Mouse (Mus musculus) midbrain, postnatal 0 days (tissue): ENCODE data around the gene Vwce. TPM values are rescaled to one million over a fixed set of nuclear protein-coding genes. Genes with fewer than 3 reads are reported as not detected.
A peak's percentile ranks its signal among the peaks of the same experiment; 100 is the strongest.

Source experiments
- ATAC-seq: fragments of 200-750 bp; cut with Nextera tagmentation; 2 replicates; pipeline ENCODE4 v1.8.0; 2017; ENCODE audit warnings: moderate number of reproducible peaks, mild to moderate bottlenecking, moderate TSS enrichment, moderate library complexity; ENCODE audit not compliant: low FRiP score
- DNase-seq: peaks from one replicate; pipeline ENCODE4 v3.0.0-alpha.2; 2015; ENCODE audit warnings: low spot score
- H3K27ac ChIP-seq: fragments of 300-500 bp; sonication (generic); 2 replicates; pipeline ENCODE4 v1.5.1; 2014; ENCODE audit warnings: low read depth, mild to moderate bottlenecking, low read length, mixed read lengths
- H3K27me3 ChIP-seq: fragments of 300-500 bp; sonication (generic); 2 replicates; pipeline ENCODE4 v1.6.1; 2014; ENCODE audit warnings: low read length, control low read depth, mixed read lengths; ENCODE audit not compliant: insufficient read depth
- H3K36me3 ChIP-seq: fragments of 300-500 bp; sonication (generic); 2 replicates; pipeline ENCODE4 v1.6.1; 2014; ENCODE audit warnings: low read length, control low read depth, mixed read lengths; ENCODE audit not compliant: insufficient read depth
- H3K4me1 ChIP-seq: fragments of 300-500 bp; sonication (generic); 2 replicates; pipeline ENCODE4 v1.6.1; 2014; ENCODE audit warnings: mild to moderate bottlenecking, control low read depth, antibody characterized with exemption, low read length, mixed read lengths; ENCODE audit not compliant: insufficient read depth
- H3K4me2 ChIP-seq: fragments of 300-500 bp; sonication (generic); 2 replicates; pipeline ENCODE4 v1.6.1; 2014; ENCODE audit warnings: low read depth, mild to moderate bottlenecking, low read length, mixed read lengths; ENCODE audit not compliant: poor library complexity, severe bottlenecking
- H3K4me3 ChIP-seq: fragments of 300-500 bp; sonication (generic); 2 replicates; pipeline ENCODE4 v1.5.1; 2014; ENCODE audit warnings: low read depth, mild to moderate bottlenecking, low read length, moderate library complexity
- H3K9ac ChIP-seq: fragments of 300-500 bp; sonication (generic); replicated peaks from 2 replicates; pipeline ENCODE4 v1.6.1; 2014; ENCODE audit warnings: mild to moderate bottlenecking, low read length, moderate library complexity, mixed read lengths; ENCODE audit not compliant: poor library complexity, severe bottlenecking
- H3K9me3 ChIP-seq: fragments of 300-500 bp; sonication (generic); 2 replicates; pipeline ENCODE4 v1.6.1; 2016; ENCODE audit warnings: low read length, control low read depth
- CTCF ChIP-seq: IDR thresholded peaks from 2 replicates; pipeline ENCODE4 v1.5.1; 2016; ENCODE audit warnings: antibody characterized with exemption, mild to moderate bottlenecking
- WGBS: fragments of 180-500 bp; shearing (Covaris S2); extraction: QIAGEN DNeasy Blood & Tissue Kit; methylation state at CpG from one replicate; pipeline ENCODE4 v1.1.7; 2014; 5-methylcytosine and 5-hydroxymethylcytosine counted together
- polyA plus RNA-seq: library from polyadenylated mRNA; unstranded; fragments of >200 nt; fragmentation: Nextera tagmentation; extraction: Ambion mirVana; gene quantifications from 2 replicates; pipeline ENCODE4 v1.2.1, GENCODE M21; 2015
- total RNA-seq: library from RNA; depleted of rRNA; stranded (reverse); fragments of >200 nt; gene quantifications from 2 replicates; pipeline ENCODE4 v1.2.3, GENCODE M21; 2014; rRNA removed

Vwce gene
- total and polyA plus RNA-seq, 2 experiments from 2014 or later: 2.2 to 2.6 TPM

DNA sequence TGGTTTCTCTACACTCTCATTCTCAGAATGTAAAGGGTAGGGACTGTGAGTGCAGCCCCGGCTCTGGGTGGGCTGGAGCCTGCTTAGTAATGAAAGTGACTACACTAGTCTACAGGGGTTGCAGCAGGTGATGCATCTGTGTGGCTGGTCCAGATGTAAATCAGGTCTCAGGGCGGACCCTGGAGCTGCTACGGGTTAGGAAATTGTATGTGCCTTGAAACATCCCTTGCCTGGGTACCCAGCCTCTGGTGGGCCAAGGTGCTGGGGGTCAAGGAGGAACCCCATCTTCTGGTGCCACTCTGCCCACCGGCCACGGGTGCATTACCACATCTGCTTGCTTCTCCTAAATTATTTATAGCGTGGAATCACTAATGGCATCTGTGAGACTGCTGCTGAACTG lies 80.2 kb downstream of the Vwce start:
- DNase-seq (no peak), ATAC-seq (no peak)
- no peak for TF ChIP-seq CTCF
- H3K4me1 ChIP-seq: no peaks in the 10 kb centered on the region; the same call in 1 of the 2 replicates
- H3K27ac ChIP-seq: peak overlapping the region; percentile 68; the same call in 1 of the 2 replicates
- no peak overlapping the region for H3K4me2 ChIP-seq
- peaks cover 31% of the 10 kb centered on the region for H3K36me3 ChIP-seq
- no peaks in the 10 kb centered on the region for H3K9me3 ChIP-seq
- H3K4me3 ChIP-seq: no peak overlapping the region
- H3K27me3 ChIP-seq: no peaks in the 10 kb centered on the region
- H3K9ac ChIP-seq: no peak overlapping the region
- 87% methylated on average over 6 of the region's 6 CpGs for WGBS

DNA sequence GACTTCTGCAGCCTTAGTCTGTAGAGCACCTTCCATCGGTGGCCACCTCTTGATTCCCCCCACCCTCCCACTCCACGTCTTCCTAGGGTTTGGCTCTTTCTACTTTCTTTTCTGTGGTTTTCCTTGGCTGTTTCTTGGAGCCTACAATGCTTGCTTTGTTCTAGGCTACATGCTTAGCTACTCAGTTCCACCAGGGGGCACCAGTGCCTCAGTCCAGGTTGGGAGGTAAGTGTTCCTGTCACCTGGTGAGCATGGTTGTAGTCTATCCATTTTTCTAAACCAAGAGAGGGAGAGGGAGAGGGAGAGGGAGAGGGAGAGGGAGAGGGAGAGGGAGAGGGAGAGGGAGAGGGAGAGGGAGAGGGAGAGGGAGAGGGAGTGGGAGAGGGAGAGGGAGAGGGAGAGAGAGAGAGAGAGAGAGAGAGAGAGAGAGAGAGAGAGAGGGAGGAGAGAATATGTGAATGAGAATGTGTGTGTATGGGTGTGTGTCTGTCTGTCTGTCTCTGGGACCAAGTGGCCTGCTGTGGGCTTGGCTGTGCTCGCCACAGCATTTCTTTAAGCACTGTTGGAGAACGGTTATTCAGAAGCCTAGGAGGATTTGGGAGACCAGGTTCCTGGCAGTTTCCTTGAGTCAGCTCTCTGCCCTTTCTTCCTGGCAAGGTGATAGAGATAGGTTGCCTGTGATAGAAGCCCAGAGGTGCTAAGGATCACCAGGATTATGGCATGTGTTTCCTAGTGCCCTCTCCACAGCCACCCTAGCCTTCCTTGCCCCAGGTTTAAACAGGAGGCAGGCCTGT lies 80.9 kb downstream of the Vwce start:
- H3K4me2 ChIP-seq: no peak overlapping the region
- no peak overlapping the region for H3K9ac ChIP-seq
- H3K27me3 ChIP-seq: no peaks in the 10 kb centered on the region
- DNase-seq (peak; percentile 88), ATAC-seq (peak; percentile 74)
- no peaks in the 10 kb centered on the region for H3K4me1 ChIP-seq
- H3K36me3 ChIP-seq: peaks cover 31% of the 10 kb centered on the region
- TF ChIP-seq CTCF: peak; percentile 92
- no peaks in the 10 kb centered on the region for H3K9me3 ChIP-seq
- H3K27ac ChIP-seq: peak overlapping the region; percentile 68; the same call in 1 of the 2 replicates
- 41% methylated on average over 4 of the region's 4 CpGs for WGBS
- no peak overlapping the region for H3K4me3 ChIP-seq

DNA sequence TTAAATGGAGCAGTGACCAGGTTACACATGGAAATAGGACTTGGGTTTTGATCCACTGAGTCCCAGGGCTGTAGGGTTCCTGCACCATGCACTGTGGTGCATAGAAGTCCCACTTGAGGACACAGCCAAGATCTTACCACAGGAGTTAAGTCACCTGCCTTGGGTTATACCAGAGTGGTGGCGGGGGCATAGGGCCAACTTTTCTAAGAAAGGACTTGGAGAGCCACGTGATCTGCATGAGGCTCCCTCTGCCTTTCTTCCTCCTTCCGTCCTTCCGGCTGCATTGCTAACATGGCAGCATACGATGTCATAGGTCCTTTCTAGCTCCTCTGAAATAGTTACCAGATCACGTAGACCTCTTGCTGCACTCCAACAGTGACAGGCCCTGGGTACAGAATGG lies 81.5 kb downstream of the Vwce start:
- no peak overlapping the region for H3K4me2 ChIP-seq
- 86% methylated on average over 6 of the region's 6 CpGs for WGBS
- H3K9ac ChIP-seq: no peak overlapping the region
- H3K4me3 ChIP-seq: no peak overlapping the region
- ATAC-seq (no peak), DNase-seq (no peak)
- H3K27ac ChIP-seq: no peak overlapping the region
- no peak for TF ChIP-seq CTCF
- no peaks in the 10 kb centered on the region for H3K9me3 ChIP-seq
- H3K4me1 ChIP-seq: no peaks in the 10 kb centered on the region
- no peaks in the 10 kb centered on the region for H3K27me3 ChIP-seq
- peaks cover 31% of the 10 kb centered on the region for H3K36me3 ChIP-seq

Other genes with a start within 250 kb of the Vwce start
- 138 and 140 TPM in 2 replicates for gene Syt7, start 245.1 kb upstream of the Vwce start, total RNA-seq
- gene Syt7, start 245.1 kb upstream of the Vwce start, polyA plus RNA-seq: 14.7 and 19.0 TPM in 2 replicates
- 6.2 and 8.7 TPM in 2 replicates for gene Lrrc10b, start 176.7 kb upstream of the Vwce start, total RNA-seq
- 2.2 and 2.3 TPM in 2 replicates for gene Lrrc10b, start 176.7 kb upstream of the Vwce start, polyA plus RNA-seq
- gene Ppp1r32, start 151.3 kb upstream of the Vwce start, total RNA-seq: 4.9 and 7.8 TPM in 2 replicates
- gene Ppp1r32, start 151.3 kb upstream of the Vwce start, polyA plus RNA-seq: 5.0 and 5.3 TPM in 2 replicates
- gene Cpsf7, start 108.9 kb upstream of the Vwce start, total RNA-seq: 55.7 and 62.3 TPM in 2 replicates
- gene Cpsf7, start 108.9 kb upstream of the Vwce start, polyA plus RNA-seq: 36.7 and 40.6 TPM in 2 replicates
- 51.5 and 54.4 TPM in 2 replicates for gene Sdhaf2, start 108.1 kb upstream of the Vwce start, total RNA-seq
- gene Sdhaf2, start 108.1 kb upstream of the Vwce start, polyA plus RNA-seq: 56.1 and 64.3 TPM in 2 replicates
- gene Tmem216, start 78.0 kb upstream of the Vwce start, total RNA-seq: 23.1 and 33.8 TPM in 2 replicates
- gene Tmem216, start 78.0 kb upstream of the Vwce start, polyA plus RNA-seq: 41.5 and 47.0 TPM in 2 replicates
- 19.1 and 32.0 TPM in 2 replicates for gene Cyb561a3, start 57.0 kb upstream of the Vwce start, total RNA-seq
- gene Cyb561a3, start 57.0 kb upstream of the Vwce start, polyA plus RNA-seq: 20.3 and 22.2 TPM in 2 replicates
- gene Tmem138, start 56.9 kb upstream of the Vwce start, total RNA-seq: 18.5 and 18.8 TPM in 2 replicates
- 32.4 and 33.1 TPM in 2 replicates for gene Tmem138, start 56.9 kb upstream of the Vwce start, polyA plus RNA-seq
- gene Ddb1, start 28.9 kb upstream of the Vwce start, total RNA-seq: 247 and 261 TPM in 2 replicates
- gene Ddb1, start 28.9 kb upstream of the Vwce start, polyA plus RNA-seq: 135 TPM in 2 replicates
- gene Tkfc, start 28.6 kb upstream of the Vwce start, total RNA-seq: 11.1 and 15.8 TPM in 2 replicates
- 19.5 and 23.3 TPM in 2 replicates for gene Tkfc, start 28.6 kb upstream of the Vwce start, polyA plus RNA-seq
- not detected in 2 replicates for gene Pga5, start 43.9 kb downstream of the Vwce start, total RNA-seq
- gene Pga5, start 43.9 kb downstream of the Vwce start, polyA plus RNA-seq: not detected in 2 replicates
- 17.5 and 22.4 TPM in 2 replicates for gene Vps37c, start 54.5 kb downstream of the Vwce start, total RNA-seq
- 22.9 and 28.0 TPM in 2 replicates for gene Vps37c, start 54.5 kb downstream of the Vwce start, polyA plus RNA-seq
- gene Cd5, start 104.8 kb downstream of the Vwce start, total RNA-seq: 0.55 and 0.85 TPM in 2 replicates
- gene Cd5, start 104.8 kb downstream of the Vwce start, polyA plus RNA-seq: 0.50 and 0.53 TPM in 2 replicates
- not detected in 2 replicates for gene Cd6, start 195.8 kb downstream of the Vwce start, total RNA-seq
- gene Cd6, start 195.8 kb downstream of the Vwce start, polyA plus RNA-seq: 0.22 TPM in 1 of 2 replicates, not detected in the other
- 1.3 and 1.7 TPM in 2 replicates for gene Slc15a3, start 205.5 kb downstream of the Vwce start, total RNA-seq
- gene Slc15a3, start 205.5 kb downstream of the Vwce start, polyA plus RNA-seq: 0.33 and 0.56 TPM in 2 replicates
- gene Tmem132a, start 235.7 kb downstream of the Vwce start, total RNA-seq: 403 and 429 TPM in 2 replicates
- gene Tmem132a, start 235.7 kb downstream of the Vwce start, polyA plus RNA-seq: 207 and 213 TPM in 2 replicates
- 21.3 and 22.9 TPM in 2 replicates for gene Tmem109, start 247.8 kb downstream of the Vwce start, total RNA-seq
- 39.2 and 39.3 TPM in 2 replicates for gene Tmem109, start 247.8 kb downstream of the Vwce start, polyA plus RNA-seq